Mouse (Mus musculus) bone marrow, adult 2 months (tissue): ENCODE measurements around the gene Chmp2b.

ENCODE experiments used
- CTCF ChIP-seq: fragments of 200-500 bp; IDR thresholded peaks from 2 replicates; pipeline ENCODE4 v1.5.1; 2011; ENCODE audit warnings: low read length, control low read depth; ENCODE audit not compliant: control insufficient read depth, insufficient read depth
- POLR2A ChIP-seq: fragments of 200-500 bp; IDR thresholded peaks from 2 replicates; pipeline ENCODE4 v1.6.1; 2011; ENCODE audit warnings: low read depth, mild to moderate bottlenecking, control low read depth, low read length, borderline replicate concordance; ENCODE audit not compliant: control insufficient read depth

- TF ChIP-seq CTCF (no peak), POLR2A (no peak)
These were observed 2.9 kb downstream of the Chmp2b start for GRCm38 (mm10) chr16:65559591-65559990.
